Mouse (Mus musculus): ENCODE results near the gene Rab42. TPM values are rescaled to one million over a fixed set of nuclear protein-coding genes. Genes with fewer than 3 reads are reported as not detected.

Gene Rab42
- polyA plus RNA-seq, 1 experiment from 2014 or later = 1.4 TPM

- Histone ChIP-seq H3K9me3 (replicated peaks) (no peaks in the 10 kb centered on the region), H3K27me3 (ENCODE audit: low read depth, poor library complexity, severe bottlenecking) (no peaks in the 10 kb centered on the region), H3K4me3 (peak within 1 kb of the TSS; percentile 91), H3K36me3 (no peaks in the 10 kb centered on the region), H3K4me1 (peaks cover 25% of the 10 kb centered on the region), H3K27ac (peak within 1 kb of the TSS; percentile 99)
- DNase-seq (ENCODE audit: low spot score) = peak; percentile 89
- WGBS = 20% methylated on average over 46 of the region's 49 CpGs
Measured at GRCm38 (mm10) chr4:132261514-132262357, 41.4 kb downstream of the Rab42 start, which contains the start of gene Gmeb1. TSS of gene Gmeb1 (minus strand) at chr4:132261602.

GRCm38 (mm10) chr4:132260404-132261379, 42.5 kb downstream of the Rab42 start:
- WGBS = 5% methylated on average over 53 of the region's 64 CpGs
- no peaks in the 10 kb centered on the region for H3K27me3 ChIP-seq (ENCODE audit: low read depth, poor library complexity, severe bottlenecking)
- peak; percentile 77 for DNase-seq (ENCODE audit: low spot score)
- peaks cover 10% of the 10 kb centered on the region; the same call in 1 of the 2 replicates for H3K36me3 ChIP-seq
- peak overlapping the region; percentile 91 for H3K4me3 ChIP-seq
- H3K27ac ChIP-seq = peak overlapping the region; percentile 99
- no peaks in the 10 kb centered on the region for H3K9me3 ChIP-seq (replicated peaks)
- peaks cover 25% of the 10 kb centered on the region for H3K4me1 ChIP-seq

GRCm38 (mm10) chr4:132259248-132259647, 43.9 kb downstream of the Rab42 start:
- no peak for DNase-seq (ENCODE audit: low spot score)
- 0 out of 2 replicates have a peak overlapping the region, but pooled peaks have one; percentile 91 for H3K4me3 ChIP-seq
- 86% methylated on average over 4 of the region's 4 CpGs for WGBS
- no peak overlapping the region for H3K27ac ChIP-seq
- H3K4me1 ChIP-seq = peaks cover 25% of the 10 kb centered on the region
- H3K9me3 ChIP-seq (replicated peaks) = no peaks in the 10 kb centered on the region
- H3K36me3 ChIP-seq = peaks cover 11% of the 10 kb centered on the region; the same call in 1 of the 2 replicates
- H3K27me3 ChIP-seq (ENCODE audit: low read depth, poor library complexity, severe bottlenecking) = no peaks in the 10 kb centered on the region

- no peaks in the 10 kb centered on the region for H3K27me3 ChIP-seq (ENCODE audit: low read depth, poor library complexity, severe bottlenecking)
- no peak for DNase-seq (ENCODE audit: low spot score)
- WGBS = 96% methylated on average over 3 of the region's 3 CpGs
- peaks cover 24% of the 10 kb centered on the region for H3K36me3 ChIP-seq
- H3K9me3 ChIP-seq (replicated peaks) = no peaks in the 10 kb centered on the region
- H3K4me1 ChIP-seq = peaks cover 15% of the 10 kb centered on the region
- H3K27ac ChIP-seq = no peak overlapping the region
- H3K4me3 ChIP-seq = no peak overlapping the region
Measured at GRCm38 (mm10) chr4:132256384-132256783, 46.8 kb downstream of the Rab42 start.

- H3K27ac ChIP-seq = no peak overlapping the region
- DNase-seq (ENCODE audit: low spot score) = no peak
- WGBS = 81% methylated on average over 3 of the region's 3 CpGs
- no peaks in the 10 kb centered on the region for H3K9me3 ChIP-seq (replicated peaks)
- H3K36me3 ChIP-seq = peaks cover 38% of the 10 kb centered on the region
- H3K4me1 ChIP-seq = peaks cover 9% of the 10 kb centered on the region
- H3K4me3 ChIP-seq = no peak overlapping the region
- no peaks in the 10 kb centered on the region for H3K27me3 ChIP-seq (ENCODE audit: low read depth, poor library complexity, severe bottlenecking)
Measured at GRCm38 (mm10) chr4:132254986-132255385, 48.2 kb downstream of the Rab42 start.

- WGBS = 94% methylated on average over 2 of the region's 2 CpGs
- H3K4me3 ChIP-seq = no peak overlapping the region
- H3K27ac ChIP-seq = no peak overlapping the region
- no peaks in the 10 kb centered on the region for H3K27me3 ChIP-seq (ENCODE audit: low read depth, poor library complexity, severe bottlenecking)
- DNase-seq (ENCODE audit: low spot score) = no peak
- peaks cover 52% of the 10 kb centered on the region for H3K36me3 ChIP-seq
- H3K4me1 ChIP-seq = no peaks in the 10 kb centered on the region
- H3K9me3 ChIP-seq (replicated peaks) = no peaks in the 10 kb centered on the region
Measured at GRCm38 (mm10) chr4:132253622-132254021, 49.6 kb downstream of the Rab42 start.

- Histone ChIP-seq H3K27ac (no peak overlapping the region), H3K4me3 (no peak overlapping the region), H3K4me1 (no peaks in the 10 kb centered on the region), H3K36me3 (peaks cover 56% of the 10 kb centered on the region), H3K9me3 (replicated peaks) (no peaks in the 10 kb centered on the region), H3K27me3 (ENCODE audit: low read depth, poor library complexity, severe bottlenecking) (no peaks in the 10 kb centered on the region)
- DNase-seq (ENCODE audit: low spot score) = no peak
- 93% methylated on average over 8 of the region's 8 CpGs for WGBS
Measured at GRCm38 (mm10) chr4:132253128-132253527, 50.1 kb downstream of the Rab42 start.

Other genes starting within 250 kb of the Rab42 start
- gene Gm10300, start 228.7 kb downstream of the Rab42 start, polyA plus RNA-seq (2016; fragmentation: Nextera tagmentation; extraction: Ambion mirVana) = not detected in 2 replicates
- gene Epb41, start 228.1 kb downstream of the Rab42 start, polyA plus RNA-seq (2016; fragmentation: Nextera tagmentation; extraction: Ambion mirVana) = 105 and 122 TPM in 2 replicates
- gene Oprd1, start 158.9 kb downstream of the Rab42 start, polyA plus RNA-seq (2016; fragmentation: Nextera tagmentation; extraction: Ambion mirVana) = 0.16 and 0.19 TPM in 2 replicates
- 151 TPM in 2 replicates for gene Ythdf2, start 91.1 kb downstream of the Rab42 start, polyA plus RNA-seq (2016; fragmentation: Nextera tagmentation; extraction: Ambion mirVana)
- gene Gmeb1, start 41.8 kb downstream of the Rab42 start, polyA plus RNA-seq (2016; fragmentation: Nextera tagmentation; extraction: Ambion mirVana) = 48.2 and 49.0 TPM in 2 replicates
- gene Taf12, start 29.0 kb downstream of the Rab42 start, polyA plus RNA-seq (2016; fragmentation: Nextera tagmentation; extraction: Ambion mirVana) = 60.9 and 62.9 TPM in 2 replicates
- gene Trnau1ap, start 26.2 kb upstream of the Rab42 start, polyA plus RNA-seq (2016; fragmentation: Nextera tagmentation; extraction: Ambion mirVana) = 89.2 and 90.1 TPM in 2 replicates
- 162 and 192 TPM in 2 replicates for gene Rcc1, start 50.2 kb upstream of the Rab42 start, polyA plus RNA-seq (2016; fragmentation: Nextera tagmentation; extraction: Ambion mirVana)
- gene Phactr4, start 119.1 kb upstream of the Rab42 start, polyA plus RNA-seq (2016; fragmentation: Nextera tagmentation; extraction: Ambion mirVana) = 22.8 and 27.9 TPM in 2 replicates
- gene Med18, start 160.5 kb upstream of the Rab42 start, polyA plus RNA-seq (2016; fragmentation: Nextera tagmentation; extraction: Ambion mirVana) = 37.2 and 40.6 TPM in 2 replicates
- 10.9 and 11.7 TPM in 2 replicates for gene Sesn2, start 207.1 kb upstream of the Rab42 start, polyA plus RNA-seq (2016; fragmentation: Nextera tagmentation; extraction: Ambion mirVana)
- gene Atpif1, start 230.3 kb upstream of the Rab42 start, polyA plus RNA-seq (2016; fragmentation: Nextera tagmentation; extraction: Ambion mirVana) = 1,005 and 1,007 TPM in 2 replicates
- 213 and 229 TPM in 2 replicates for gene Dnajc8, start 232.2 kb upstream of the Rab42 start, polyA plus RNA-seq (2016; fragmentation: Nextera tagmentation; extraction: Ambion mirVana)